Mouse (Mus musculus) kidney, postnatal 36 days (tissue): ENCODE data around the gene Aebp1.

Source experiments
- DNase-seq, 2 experiments: peaks; one replicate each; pipeline ENCODE4 v3.0.0; 2021 to 2022; ENCODE audit warnings: mixed read lengths in 2 of 2

The Aebp1 gene

GRCm38 (mm10) chr11:5897839-5898238, 36.1 kb downstream of the Aebp1 start:
- no peak for DNase-seq

- no peak for DNase-seq
Measured at GRCm38 (mm10) chr11:5898531-5898930, 36.8 kb downstream of the Aebp1 start, which contains the start of gene Myl7. Gene Myl7 (minus strand): TSS chr11:5898782.

- DNase-seq: no peak
Measured at GRCm38 (mm10) chr11:5899286-5899685, 37.5 kb downstream of the Aebp1 start.

GRCm38 (mm10) chr11:5901320-5901719, 39.6 kb downstream of the Aebp1 start:
- DNase-seq: no peak

- peak; percentile 21 to 45 for DNase-seq
Measured at GRCm38 (mm10) chr11:5901950-5902349, 40.2 kb downstream of the Aebp1 start.

GRCm38 (mm10) chr11:5902390-5902789, 40.6 kb downstream of the Aebp1 start:
- DNase-seq: no peak

GRCm38 (mm10) chr11:5903844-5904243, 42.1 kb downstream of the Aebp1 start:
- no peak for DNase-seq

GRCm38 (mm10) chr11:5904357-5904756, 42.6 kb downstream of the Aebp1 start:
- no peak for DNase-seq

GRCm38 (mm10) chr11:5904871-5905270, 43.1 kb downstream of the Aebp1 start:
- no peak for DNase-seq

- no peak for DNase-seq
Measured at GRCm38 (mm10) chr11:5905778-5906518, 44.2 kb downstream of the Aebp1 start.

- no peak for DNase-seq
Measured at GRCm38 (mm10) chr11:5907096-5907495, 45.3 kb downstream of the Aebp1 start.

GRCm38 (mm10) chr11:5908642-5909041, 46.9 kb downstream of the Aebp1 start:
- DNase-seq: no peak

GRCm38 (mm10) chr11:5912635-5913034, 50.9 kb downstream of the Aebp1 start:
- DNase-seq: peak; percentile 38 to 79

- peak in 1 of 2 experiments; percentile 20 for DNase-seq
Measured at GRCm38 (mm10) chr11:5913256-5913655, 51.5 kb downstream of the Aebp1 start.

GRCm38 (mm10) chr11:5913936-5914335, 52.2 kb downstream of the Aebp1 start:
- DNase-seq: no peak

GRCm38 (mm10) chr11:5914940-5915339, 53.2 kb downstream of the Aebp1 start:
- DNase-seq: no peak

GRCm38 (mm10) chr11:5915429-5916177, 53.9 kb downstream of the Aebp1 start:
- DNase-seq: no peak

- DNase-seq: no peak
Measured at GRCm38 (mm10) chr11:5916178-5916548, 54.4 kb downstream of the Aebp1 start.

- no peak for DNase-seq
Measured at GRCm38 (mm10) chr11:5918111-5918510, 56.4 kb downstream of the Aebp1 start.

GRCm38 (mm10) chr11:5919606-5920005, 57.9 kb downstream of the Aebp1 start:
- DNase-seq: no peak

- peak in 1 of 2 experiments; percentile 44 for DNase-seq
Measured at GRCm38 (mm10) chr11:5920323-5920960, 58.7 kb downstream of the Aebp1 start.
